Mouse (Mus musculus): ENCODE results near the gene Shf. TPM values are rescaled to one million over a fixed set of nuclear protein-coding genes. Genes with fewer than 3 reads are reported as not detected.

Gene Shf
- total RNA-seq, 2 experiments from 2014 or later = 54.9 to 56.9 TPM

DNA sequence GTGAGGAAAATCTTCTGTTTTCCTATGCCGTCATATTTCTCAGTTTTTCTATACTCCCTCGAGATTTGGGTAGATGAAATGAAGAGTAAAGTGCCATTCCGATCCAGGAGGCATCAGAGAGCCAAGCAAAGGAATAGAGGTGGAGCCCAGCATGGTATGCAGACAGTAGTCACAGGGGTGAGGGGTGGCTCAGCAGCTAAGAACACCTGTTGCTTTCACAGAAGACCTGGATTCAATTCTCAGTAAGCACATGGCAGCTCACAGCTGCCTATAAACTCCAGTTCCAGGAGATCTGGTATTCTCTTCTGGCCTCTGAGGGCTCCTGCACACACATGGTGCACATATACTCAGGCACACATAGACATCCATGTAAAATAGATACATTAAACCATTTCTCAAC is 3.1 kb upstream of the Shf start:
- intact Hi-C loops (cut with DNase I) = no loop called here

DNA sequence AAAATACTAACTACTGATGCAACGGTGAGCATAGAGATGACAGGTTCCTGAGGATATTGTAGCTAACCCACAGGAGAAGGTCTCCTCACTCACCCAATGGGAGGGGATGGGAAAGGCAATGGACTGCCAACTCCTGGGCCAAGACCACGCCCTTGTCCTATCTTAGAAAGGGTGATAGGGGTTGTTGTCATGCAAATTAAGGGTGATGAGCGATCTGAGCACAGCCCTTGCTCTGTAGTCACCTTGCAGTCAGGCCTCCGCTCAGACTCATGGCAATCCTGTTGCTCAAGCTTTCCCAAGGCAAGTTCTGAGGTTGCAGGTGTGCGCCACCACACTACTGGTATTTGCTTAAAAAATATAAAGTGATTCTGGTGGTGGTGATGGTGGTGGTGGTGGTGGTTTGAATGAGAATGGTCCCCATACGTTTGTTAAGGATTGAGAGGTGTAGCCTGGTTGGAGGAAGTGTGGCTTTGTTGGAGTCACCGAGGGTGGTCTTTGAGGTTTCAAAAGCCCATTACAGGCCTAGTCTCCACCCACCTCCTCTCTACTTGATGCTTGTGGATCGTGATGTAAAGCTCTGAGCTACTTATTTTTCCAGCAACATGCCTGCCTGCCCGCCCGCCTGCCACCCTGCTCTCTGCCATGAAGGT is 1.3 kb upstream of the Shf start:
- intact Hi-C loops (cut with DNase I) = no loop called here

More for the DNA sequence above, 3.1 kb upstream of the Shf start:
- DNase-seq = no peak

GRCm38 (mm10) chr2:122368081-122368971 is 636 bp downstream of the Shf start:
- intact Hi-C loops (cut with DNase I) = no loop called here
- no peak for DNase-seq

More for the DNA sequence above, 1.3 kb upstream of the Shf start:
- no peak for DNase-seq

- intact Hi-C loops (cut with DNase I) = no loop called here
- DNase-seq = no peak
These were observed 1.3 kb downstream of the Shf start for GRCm38 (mm10) chr2:122367701-122368080.

DNA sequence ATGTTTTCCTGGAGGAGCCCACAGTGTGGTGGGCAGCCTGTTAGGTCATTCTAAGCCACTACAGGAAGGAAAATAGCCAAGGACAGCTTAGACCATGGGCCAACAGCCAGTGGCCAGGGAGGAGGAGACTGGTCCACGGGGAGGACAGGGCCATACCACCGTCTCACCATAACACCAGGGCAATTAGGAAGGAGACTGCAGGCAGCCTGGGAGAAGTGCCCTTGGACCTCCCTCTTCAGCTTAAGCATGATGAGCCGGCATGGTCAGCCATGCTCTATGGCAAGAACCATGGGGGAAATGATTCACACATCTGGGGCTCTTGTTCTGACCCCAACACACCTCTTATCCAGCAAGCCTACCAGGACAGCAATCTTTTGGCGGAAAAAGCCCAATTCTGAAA is 1.8 kb downstream of the Shf start:
- no peak for DNase-seq
- intact Hi-C loops (cut with DNase I) = no loop called here

DNA sequence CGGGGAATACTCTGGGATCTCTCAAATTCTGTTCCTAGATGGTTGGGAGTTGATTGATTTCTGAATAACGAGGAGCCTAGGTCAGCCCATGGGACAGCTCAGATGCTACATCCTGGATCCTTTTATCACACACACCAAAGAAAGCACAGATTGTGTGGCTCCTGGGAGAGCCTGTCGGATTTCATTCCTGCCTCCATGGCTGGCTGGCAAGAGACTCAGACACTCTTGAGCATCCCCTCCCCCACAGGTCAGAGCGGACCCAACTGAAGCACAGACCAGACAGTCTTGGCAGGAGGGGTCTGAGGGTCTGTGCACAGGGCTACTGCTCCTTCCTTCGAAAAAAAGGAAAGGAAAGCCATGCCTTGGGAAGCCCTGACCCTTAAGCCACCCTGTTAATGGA is 2.3 kb downstream of the Shf start:
- intact Hi-C loops (cut with DNase I) = no loop called here
- DNase-seq = peak; percentile 87

DNA sequence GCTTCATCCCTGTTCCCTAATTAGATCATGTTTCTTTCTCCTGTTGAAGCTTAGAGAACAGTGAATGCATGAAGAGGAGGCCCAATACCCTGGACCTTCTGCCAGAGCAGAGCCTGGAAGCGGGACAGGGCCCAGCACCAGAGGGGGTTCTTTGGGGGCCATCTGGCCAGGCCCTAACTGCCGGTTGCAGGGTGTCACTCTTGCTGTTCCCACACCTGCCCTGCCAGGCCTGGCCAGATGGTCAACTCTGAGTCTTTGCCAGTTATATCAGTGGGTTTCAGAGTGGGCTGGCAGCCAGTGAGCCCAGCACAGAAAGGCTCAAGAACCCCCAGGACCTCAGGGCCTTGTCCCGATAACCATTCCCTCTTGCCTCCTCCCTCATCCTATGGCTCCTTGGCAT is 2.9 kb downstream of the Shf start:
- DNase-seq = peak; percentile 93
- intact Hi-C loops (cut with DNase I) = no loop called here

DNA sequence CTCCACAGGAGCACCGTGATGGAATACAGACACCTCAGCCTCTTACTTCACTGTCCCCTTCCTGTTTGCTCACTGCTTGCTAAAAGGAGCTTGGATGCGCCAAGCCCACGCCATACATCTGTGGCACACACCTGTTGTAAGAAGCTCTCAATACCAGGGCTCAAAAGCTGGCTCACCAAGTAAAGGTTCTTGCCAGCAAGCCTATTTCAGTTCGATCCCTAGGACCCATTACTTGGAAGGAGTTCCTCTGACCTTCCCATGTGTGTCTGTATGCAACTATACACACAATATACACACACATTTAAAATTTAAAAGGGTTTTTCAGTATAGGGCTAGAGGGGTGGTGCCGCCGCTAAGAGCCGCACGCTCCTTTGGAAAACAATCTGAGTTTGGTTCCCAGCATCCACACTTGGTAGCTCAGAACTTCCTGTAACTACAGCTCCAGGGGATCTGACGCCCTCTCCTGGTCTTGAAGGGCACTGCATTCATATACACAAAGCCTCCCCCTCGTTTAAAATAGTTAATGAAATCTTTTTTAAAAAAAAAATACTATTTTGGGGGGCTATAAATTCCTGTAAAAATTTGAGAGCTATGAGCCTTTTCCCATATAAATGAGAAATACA is 3.6 kb downstream of the Shf start:
- intact Hi-C loops (cut with DNase I) = no loop called here
- no peak for DNase-seq

DNA sequence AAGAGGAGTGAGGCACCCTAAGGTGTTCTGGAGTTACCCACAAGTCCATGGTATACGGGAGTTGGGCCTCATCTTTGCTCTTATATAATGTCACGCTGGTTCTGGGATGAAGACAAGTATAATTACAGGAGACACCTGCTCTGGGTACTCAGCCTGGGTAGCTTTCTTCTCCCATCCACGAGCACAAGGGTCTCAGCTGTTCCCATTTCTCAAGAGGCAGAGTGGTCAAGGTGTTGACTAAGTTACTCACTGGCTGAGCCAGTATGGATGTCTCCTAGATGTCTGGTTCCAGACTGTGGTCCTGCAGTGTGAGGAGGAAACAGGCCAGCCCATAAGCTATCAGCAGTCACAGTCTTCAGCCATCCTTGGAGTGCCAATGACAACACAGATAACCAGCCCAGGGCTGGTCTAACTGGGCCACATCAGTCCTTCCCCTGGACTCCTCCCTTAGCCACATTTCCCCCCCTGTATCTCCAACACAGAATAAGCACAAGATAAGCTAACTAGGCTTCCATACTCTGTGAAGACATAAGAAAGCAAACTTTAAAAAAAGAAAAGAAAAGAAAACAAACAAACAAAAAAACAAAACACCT is 4.5 kb downstream of the Shf start:
- no peak for DNase-seq
- intact Hi-C loops (cut with DNase I) = no loop called here

DNA sequence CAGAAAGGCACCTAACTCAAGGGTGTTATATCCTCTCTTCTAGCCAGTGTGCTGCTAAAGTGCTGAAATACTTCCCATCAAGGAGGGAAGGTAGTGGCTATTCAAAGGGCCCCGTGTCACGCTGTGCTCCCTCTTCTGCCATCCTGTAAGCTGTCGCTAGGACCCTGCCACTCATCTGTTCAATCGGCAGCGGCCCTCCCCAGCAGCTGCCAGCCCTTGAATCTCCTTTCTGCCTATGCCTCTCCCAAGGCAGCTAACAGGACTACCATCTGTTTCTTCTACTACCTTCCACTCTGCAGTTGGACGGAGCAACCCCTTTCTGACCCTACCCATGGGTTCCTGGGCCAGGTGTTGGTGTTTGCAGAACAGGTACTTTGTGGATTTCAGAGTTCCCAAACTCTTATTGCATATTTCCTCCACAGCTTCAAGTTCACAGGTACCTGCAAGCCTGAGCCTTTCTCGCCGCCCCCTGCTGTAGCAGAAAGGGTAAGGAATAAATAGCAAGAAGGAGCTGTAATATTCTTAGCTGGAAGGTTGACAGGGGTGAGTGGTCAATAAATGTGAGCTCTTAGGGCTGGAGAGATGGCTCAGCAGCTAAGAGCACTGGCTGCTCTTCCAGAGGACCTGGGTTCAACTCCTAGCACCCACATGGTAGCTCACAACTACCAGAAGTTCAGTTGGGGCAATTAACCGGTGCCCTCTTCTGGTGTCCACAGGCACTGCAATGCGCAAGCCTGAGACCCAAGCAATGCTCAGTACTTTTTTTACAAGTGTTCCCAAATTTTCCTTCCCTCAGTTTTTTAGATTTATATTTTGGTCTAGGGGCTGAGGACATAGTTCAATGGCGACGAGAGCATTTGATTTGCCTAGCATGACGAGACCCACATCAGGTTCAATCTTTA is 6.1 kb downstream of the Shf start:
- DNase-seq = peak; percentile 62
- intact Hi-C loops (cut with DNase I) = no loop called here

DNA sequence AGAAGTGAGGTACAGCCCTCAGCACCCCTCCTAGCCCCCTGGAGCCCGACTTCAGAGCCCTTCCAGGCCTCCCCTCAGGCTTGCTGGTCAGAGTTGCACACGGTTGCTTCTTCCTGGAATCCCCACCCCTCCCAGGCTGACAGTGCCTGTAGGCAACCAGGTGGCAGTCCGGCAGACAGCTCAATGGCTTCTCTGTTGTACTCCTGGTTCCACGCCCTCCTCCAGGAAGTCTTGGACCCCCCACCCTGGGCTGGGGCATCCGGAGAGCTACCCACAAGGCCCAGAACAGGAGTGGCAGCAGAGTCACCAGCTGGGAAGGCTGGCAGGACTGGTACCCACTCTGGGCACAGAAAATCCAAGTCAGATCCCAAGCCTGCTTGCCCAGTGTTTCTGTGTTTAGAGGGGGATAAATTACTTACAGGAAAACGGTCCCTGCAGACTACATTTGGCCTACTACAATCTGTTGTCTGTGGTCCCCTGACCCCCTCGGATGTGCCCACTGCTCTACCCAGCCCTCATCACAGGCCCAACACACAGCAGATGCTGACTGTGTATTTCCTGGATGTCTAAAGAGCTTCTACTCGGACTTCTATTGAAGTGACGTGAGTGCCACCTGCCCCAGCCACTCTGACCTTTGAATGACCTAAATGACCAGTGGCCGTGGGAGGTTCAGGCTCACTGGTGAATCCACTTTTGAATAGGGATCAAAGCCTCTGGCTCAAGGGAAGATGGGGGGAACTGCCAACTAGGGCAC is 6.9 kb downstream of the Shf start:
- intact Hi-C loops (cut with DNase I) = no loop called here
- peak; percentile 71 for DNase-seq

- intact Hi-C loops (cut with DNase I) = no loop called here
- DNase-seq = no peak
These were observed 7.8 kb downstream of the Shf start for GRCm38 (mm10) chr2:122361181-122361580.

DNA sequence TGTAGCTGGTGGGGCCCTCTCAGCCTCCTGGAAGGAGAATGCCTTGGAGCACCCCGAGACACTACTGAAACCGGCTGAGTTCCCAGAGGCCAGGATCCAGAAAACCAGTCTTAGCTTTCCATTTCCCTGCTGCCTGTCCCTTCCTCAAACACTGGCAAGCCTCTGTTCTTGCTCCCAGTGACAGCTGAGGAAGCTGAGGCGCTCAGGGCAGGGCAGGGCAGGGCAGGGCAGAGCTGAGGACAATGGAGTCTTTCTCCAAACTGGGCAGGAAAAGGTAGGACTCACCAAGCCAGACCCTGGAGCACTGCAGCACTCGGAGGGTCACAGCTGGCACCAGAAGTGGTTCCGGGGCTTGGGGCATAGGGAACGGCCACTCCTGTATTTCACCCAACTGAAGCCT is 8.7 kb downstream of the Shf start:
- DNase-seq = no peak
- intact Hi-C loops (cut with DNase I) = no loop called here

DNA sequence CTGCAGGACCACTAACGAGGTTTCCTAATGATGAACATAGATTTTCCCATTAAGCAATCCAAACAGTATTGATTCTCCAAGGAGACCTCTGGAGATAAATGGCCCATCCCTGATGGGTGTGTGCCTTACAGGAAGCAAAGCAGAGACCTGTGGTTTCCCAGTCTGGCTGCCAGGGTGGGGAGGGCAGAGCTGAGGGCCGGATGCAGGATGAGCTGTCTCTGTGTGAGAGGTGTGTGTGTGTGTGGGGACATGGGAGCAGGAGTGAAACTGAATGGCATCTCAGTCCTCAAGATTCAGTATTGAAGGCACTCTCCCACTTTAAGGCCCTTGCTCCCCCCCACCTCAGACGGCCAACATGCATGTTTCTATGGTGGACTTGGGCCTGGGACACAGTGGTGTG is 12.8 kb downstream of the Shf start:
- intact Hi-C loops (cut with DNase I) = no loop called here
- DNase-seq = no peak

GRCm38 (mm10) chr2:122355389-122355788 is 13.6 kb downstream of the Shf start:
- no peak for DNase-seq
- intact Hi-C loops (cut with DNase I) = no loop called here

- intact Hi-C loops (cut with DNase I) = no loop called here
These were observed 14.6 kb downstream of the Shf start for GRCm38 (mm10) chr2:122354191-122354929.

DNA sequence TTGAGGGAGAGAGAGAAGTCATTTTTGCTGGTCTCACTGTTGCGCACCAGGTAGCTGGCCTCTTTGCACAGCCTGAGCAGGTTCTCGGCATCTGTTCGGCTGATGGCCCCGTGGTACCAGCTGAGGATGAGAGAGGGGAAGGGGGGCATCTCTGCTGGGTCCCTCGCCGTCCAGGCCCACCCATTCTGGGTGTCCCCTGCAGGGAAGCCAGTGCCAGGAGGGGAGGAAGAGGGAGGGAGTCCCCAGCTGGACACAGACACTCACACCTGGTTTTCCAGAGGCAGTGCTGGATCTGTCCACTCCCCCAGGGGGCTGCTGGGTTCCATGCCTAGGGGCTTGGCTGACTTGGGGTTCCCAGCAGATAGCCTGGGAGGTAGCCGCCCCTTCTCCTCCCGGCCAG is 15.2 kb downstream of the Shf start:
- DNase-seq = no peak
- intact Hi-C loops (cut with DNase I) = no loop called here

More at GRCm38 (mm10) chr2:122354191-122354929, 14.6 kb downstream of the Shf start:
- no peak for DNase-seq

DNA sequence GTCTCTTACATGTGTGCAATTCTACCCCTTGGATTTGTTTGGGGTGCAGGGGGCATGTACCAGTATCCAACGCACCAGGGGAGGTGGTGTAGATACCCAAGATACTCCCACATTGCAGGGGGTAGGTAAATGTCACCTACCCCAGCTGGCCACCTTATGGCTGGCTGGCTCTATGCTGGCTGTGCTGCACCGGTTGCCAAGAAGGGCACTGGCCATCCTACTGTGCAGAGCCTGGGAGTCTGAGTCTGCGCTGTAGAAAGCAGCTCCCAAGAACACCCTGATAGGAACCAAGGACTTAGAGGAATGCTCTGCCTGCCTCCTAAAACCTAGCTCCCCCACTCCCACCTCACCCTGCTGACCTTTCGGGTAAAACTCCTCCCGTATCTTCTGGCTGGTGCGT is 16.0 kb downstream of the Shf start:
- intact Hi-C loops (cut with DNase I) = no loop called here
- DNase-seq = no peak

GRCm38 (mm10) chr2:122351931-122352329 is 17.0 kb downstream of the Shf start:
- DNase-seq = peak; percentile 92
- intact Hi-C loops (cut with DNase I) = no loop called here

All from left cerebral cortex, postnatal 4 days (tissue).